Mouse (Mus musculus) embryonic facial prominence, embryonic 12.5 days (tissue): ENCODE measurements around the gene Tmem120b. TPM values are rescaled to one million over a fixed set of nuclear protein-coding genes. Genes with fewer than 3 reads are reported as not detected.

Experiments used
- ATAC-seq: fragments of 200-750 bp; cut with Nextera tagmentation; 2 replicates; pipeline ENCODE4 v1.8.0; 2017; ENCODE audit not compliant: insufficient number of reproducible peaks, insufficient read depth, low FRiP score, low TSS enrichment
- H3K27ac ChIP-seq: fragments of 300-500 bp; sonication (generic); 2 replicates; pipeline ENCODE4 v1.5.1; 2016; ENCODE audit warnings: mild to moderate bottlenecking
- H3K27me3 ChIP-seq: fragments of 300-500 bp; sonication (generic); 2 replicates; pipeline ENCODE4 v1.6.1; 2016; ENCODE audit warnings: mild to moderate bottlenecking, moderate library complexity
- H3K36me3 ChIP-seq: fragments of 300-500 bp; sonication (generic); 2 replicates; pipeline ENCODE4 v1.6.1; 2016; ENCODE audit warnings: mild to moderate bottlenecking
- H3K4me1 ChIP-seq: fragments of 300-500 bp; sonication (generic); 2 replicates; pipeline ENCODE4 v1.6.1; 2016
- H3K4me2 ChIP-seq: fragments of 300-500 bp; sonication (generic); replicated peaks from 2 replicates; pipeline ENCODE4 v1.6.1; 2016; ENCODE audit warnings: mild to moderate bottlenecking, moderate library complexity
- H3K4me3 ChIP-seq: fragments of 300-500 bp; sonication (generic); 2 replicates; pipeline ENCODE4 v1.5.1; 2016; ENCODE audit warnings: mild to moderate bottlenecking
- H3K9ac ChIP-seq: fragments of 300-500 bp; sonication (generic); 2 replicates; pipeline ENCODE4 v1.6.1; 2016; ENCODE audit warnings: mild to moderate bottlenecking, moderate library complexity
- H3K9me3 ChIP-seq: fragments of 300-500 bp; sonication (generic); 2 replicates; pipeline ENCODE4 v1.6.1; 2016; ENCODE audit warnings: mild to moderate bottlenecking, moderate library complexity
- WGBS: fragments of 180-500 bp; shearing (Covaris S2); methylation state at CpG from one replicate; pipeline ENCODE4 v1.1.7; 2016; 5-methylcytosine and 5-hydroxymethylcytosine counted together
- polyA plus RNA-seq: library from polyadenylated mRNA; unstranded; fragments of >200 nt; fragmentation: Nextera tagmentation; extraction: Ambion mirVana; gene quantifications from 2 replicates; pipeline ENCODE4 v1.2.1, GENCODE M21; 2016

Gene Tmem120b
- polyA plus RNA-seq, 1 experiment from 2014 or later = 14.8 TPM

DNA sequence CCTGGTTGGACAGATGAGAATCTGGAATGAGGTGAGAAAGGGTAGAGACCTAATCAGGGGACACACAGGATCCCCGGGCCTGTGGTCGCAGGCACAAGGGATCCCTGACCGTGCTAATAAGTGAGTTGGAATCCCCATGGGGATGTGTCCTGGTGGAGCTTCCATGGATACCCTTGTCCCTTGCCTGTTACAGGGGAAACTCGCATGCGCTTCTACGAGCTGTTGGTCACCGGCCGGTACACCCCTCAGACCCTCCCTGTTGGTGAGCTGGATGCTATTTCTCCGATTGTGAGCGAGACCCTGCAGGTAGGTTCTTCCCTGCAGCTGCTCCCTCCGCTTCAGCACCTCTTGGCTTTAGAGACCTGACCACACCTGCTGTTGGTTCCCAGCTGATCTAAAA is 78.1 kb downstream of the Tmem120b start:
- Histone ChIP-seq H3K27me3 (no peaks in the 10 kb centered on the region), H3K4me2 (no peak overlapping the region), H3K4me3 (no peak overlapping the region), H3K9me3 (no peaks in the 10 kb centered on the region), H3K4me1 (peaks cover 62% of the 10 kb centered on the region), H3K36me3 (peaks cover 46% of the 10 kb centered on the region), H3K27ac (no peak overlapping the region), H3K9ac (no peak overlapping the region)
- 81% methylated on average over 11 of the region's 11 CpGs for WGBS
- no peak for ATAC-seq

DNA sequence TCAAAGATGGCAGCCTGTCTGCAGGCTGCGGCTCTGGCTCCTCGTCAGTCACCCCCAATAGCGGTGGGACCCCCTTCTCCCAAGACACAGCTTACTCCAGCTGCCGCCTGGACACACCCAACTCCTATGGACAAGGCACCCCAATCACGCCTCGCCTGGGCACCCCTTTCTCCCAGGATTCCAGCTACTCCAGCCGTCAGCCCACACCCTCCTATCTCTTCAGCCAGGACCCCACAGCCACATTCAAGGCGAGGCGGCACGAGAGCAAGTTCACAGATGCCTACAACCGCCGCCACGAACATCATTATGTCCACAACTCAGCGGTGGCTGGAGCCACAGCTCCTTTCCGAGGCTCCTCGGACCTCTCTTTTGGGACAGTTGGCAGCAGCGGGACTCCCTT is 79.4 kb downstream of the Tmem120b start:
- Histone ChIP-seq H3K27me3 (no peaks in the 10 kb centered on the region), H3K9ac (no peak overlapping the region), H3K4me1 (peaks cover 62% of the 10 kb centered on the region), H3K4me2 (no peak overlapping the region), H3K9me3 (no peaks in the 10 kb centered on the region), H3K4me3 (no peak overlapping the region), H3K27ac (no peak overlapping the region), H3K36me3 (peaks cover 58% of the 10 kb centered on the region)
- WGBS = 83% methylated on average over 17 of the region's 17 CpGs
- ATAC-seq = no peak

DNA sequence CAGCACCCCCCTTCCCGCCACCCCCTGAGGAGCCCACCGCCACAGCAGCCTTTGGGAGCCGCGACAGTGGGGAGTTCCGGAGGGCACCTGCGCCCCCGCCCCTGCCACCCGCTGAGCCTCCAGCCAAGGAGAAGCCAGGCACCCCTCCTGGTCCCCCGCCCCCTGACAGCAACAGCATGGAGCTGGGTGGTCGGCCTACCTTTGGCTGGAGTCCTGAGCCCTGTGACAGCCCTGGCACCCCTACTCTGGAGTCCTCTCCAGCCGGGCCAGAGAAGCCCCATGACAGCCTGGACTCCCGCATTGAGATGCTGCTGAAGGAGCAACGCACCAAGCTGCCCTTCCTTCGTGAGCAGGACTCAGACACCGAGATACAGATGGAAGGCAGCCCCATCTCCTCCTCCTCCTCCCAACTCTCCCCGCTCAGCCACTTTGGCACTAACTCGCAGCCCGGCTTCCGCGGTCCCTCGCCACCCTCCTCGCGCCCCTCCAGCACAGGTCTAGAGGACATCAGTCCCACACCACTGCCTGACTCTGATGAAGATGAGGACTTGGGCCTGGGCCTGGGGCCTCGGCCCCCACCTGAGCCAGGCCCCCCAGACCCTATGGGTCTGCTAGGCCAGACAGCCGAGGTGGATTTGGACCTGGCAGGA is 80.0 kb downstream of the Tmem120b start:
- Histone ChIP-seq H3K4me1 (peaks cover 62% of the 10 kb centered on the region), H3K4me3 (no peak overlapping the region), H3K9ac (no peak overlapping the region), H3K27ac (no peak overlapping the region), H3K9me3 (no peaks in the 10 kb centered on the region), H3K4me2 (no peak overlapping the region), H3K27me3 (no peaks in the 10 kb centered on the region), H3K36me3 (peaks cover 65% of the 10 kb centered on the region)
- ATAC-seq = no peak
- 87% methylated on average over 25 of the region's 25 CpGs for WGBS

DNA sequence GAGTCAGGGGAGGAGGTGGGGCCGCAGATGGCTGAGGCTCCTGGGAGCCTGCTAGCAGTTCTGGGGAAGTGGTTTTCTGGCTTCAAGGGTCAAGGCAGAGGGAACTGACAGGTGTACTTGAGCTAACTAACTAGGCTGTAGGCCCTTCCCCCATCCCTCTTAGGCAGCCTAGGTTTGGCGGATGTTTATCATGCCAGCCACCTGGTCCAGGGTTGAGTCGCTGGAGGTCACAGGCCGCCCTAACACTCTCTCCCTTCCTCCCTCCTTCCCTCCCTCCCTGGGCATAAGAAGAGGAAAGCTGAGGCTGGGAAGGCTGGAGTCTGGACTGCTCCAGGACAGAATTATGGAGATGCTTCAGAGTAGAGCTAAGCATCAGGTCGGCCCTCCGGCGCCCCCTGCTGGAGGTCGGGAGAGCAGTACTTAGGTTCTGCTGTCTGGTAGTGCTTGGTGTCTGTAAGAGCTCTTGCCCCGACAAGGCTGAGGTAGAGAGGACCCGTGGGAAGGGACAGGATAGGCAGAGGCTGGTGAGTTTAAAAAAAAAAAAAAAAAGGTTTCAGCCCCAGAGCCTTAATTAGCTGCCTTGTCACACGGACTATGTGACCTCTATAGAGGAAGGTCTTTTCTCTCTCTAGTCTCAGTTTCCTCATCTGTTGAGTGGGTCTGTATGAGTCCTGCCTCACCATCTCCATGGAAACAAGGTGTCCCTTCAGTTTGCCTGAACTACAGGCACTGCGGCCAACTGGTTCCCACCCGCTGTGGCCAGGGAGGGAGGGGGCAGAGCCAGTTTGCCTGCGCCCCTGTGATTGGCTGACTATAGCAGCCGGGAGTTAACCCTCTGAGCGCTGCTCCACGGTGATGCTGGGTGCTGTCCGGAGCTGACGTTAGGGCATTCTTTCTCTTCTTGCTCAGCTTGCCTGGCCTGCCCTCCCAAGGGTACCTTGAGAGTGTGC is 81.5 kb downstream of the Tmem120b start:
- no peaks in the 10 kb centered on the region for H3K9me3 ChIP-seq
- H3K9ac ChIP-seq = peak overlapping the region; percentile 24; the same call in 1 of the 2 replicates
- 6% methylated on average over 19 of the region's 19 CpGs for WGBS
- peak overlapping the region; percentile 53 for H3K4me2 ChIP-seq
- H3K4me1 ChIP-seq = peaks cover 50% of the 10 kb centered on the region
- H3K27ac ChIP-seq = 0 out of 2 replicates have a peak overlapping the region, but pooled peaks have one; percentile 37
- peak overlapping the region; percentile 30 for H3K4me3 ChIP-seq
- H3K36me3 ChIP-seq = peaks cover 72% of the 10 kb centered on the region
- no peaks in the 10 kb centered on the region for H3K27me3 ChIP-seq
- ATAC-seq = peak; percentile 82

DNA sequence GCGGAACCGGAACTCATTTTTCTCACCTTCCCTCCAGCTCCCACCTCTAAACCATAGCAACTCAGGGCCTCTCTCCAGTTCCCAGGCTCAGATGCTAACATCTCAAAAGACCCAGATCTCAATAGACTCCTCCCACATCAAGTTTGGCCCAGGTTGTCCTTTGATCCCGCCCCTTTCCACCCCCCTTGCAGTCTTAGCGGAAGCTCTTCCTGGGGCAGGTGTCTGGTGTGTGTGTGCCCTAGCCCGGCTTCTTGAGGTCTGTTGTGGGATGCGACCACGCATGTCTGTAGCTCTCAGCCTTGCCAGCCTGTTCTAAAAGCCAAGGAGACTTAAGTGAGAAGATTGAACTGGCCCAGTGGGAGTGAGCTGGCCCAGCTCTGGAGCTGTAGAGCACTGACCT is 82.4 kb downstream of the Tmem120b start:
- H3K36me3 ChIP-seq = peaks cover 77% of the 10 kb centered on the region

DNA sequence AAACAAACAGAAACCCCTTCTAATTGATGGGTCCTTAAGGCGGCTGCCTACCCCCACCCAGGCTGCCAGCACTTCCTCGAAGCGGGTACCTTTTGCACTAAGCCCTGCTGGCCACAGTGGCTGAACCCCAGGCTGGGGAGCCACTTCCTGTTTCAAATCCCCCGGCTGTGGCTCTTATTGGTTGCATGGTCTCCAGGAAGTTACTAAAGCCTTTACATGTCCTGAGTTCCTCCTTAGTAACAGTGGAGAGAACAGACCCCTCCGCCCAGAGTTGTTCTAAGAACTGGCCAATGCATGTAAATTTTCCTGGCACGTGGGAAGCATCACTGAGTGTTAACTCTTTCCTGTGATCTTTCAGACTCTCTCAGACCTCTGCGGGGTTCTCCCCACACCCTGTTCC is 82.9 kb downstream of the Tmem120b start:
- peak overlapping the region; percentile 30 for H3K4me3 ChIP-seq
- 35% methylated on average over 7 of the region's 7 CpGs for WGBS
- H3K4me1 ChIP-seq = peaks cover 37% of the 10 kb centered on the region
- H3K27me3 ChIP-seq = no peaks in the 10 kb centered on the region
- peak overlapping the region; percentile 53 for H3K4me2 ChIP-seq
- ATAC-seq = no peak
- 0 out of 2 replicates have a peak overlapping the region, but pooled peaks have one; percentile 7 for H3K9ac ChIP-seq
- H3K36me3 ChIP-seq = peaks cover 77% of the 10 kb centered on the region
- no peaks in the 10 kb centered on the region for H3K9me3 ChIP-seq
- H3K27ac ChIP-seq = no peak overlapping the region

More for the DNA sequence above, 82.4 kb downstream of the Tmem120b start:
- no peaks in the 10 kb centered on the region for H3K9me3 ChIP-seq
- WGBS = 37% methylated on average over 7 of the region's 7 CpGs
- peak overlapping the region; percentile 30 for H3K4me3 ChIP-seq
- 0 out of 2 replicates have a peak overlapping the region, but pooled peaks have one; percentile 7 for H3K9ac ChIP-seq
- peak overlapping the region; percentile 53 for H3K4me2 ChIP-seq
- H3K4me1 ChIP-seq = peaks cover 41% of the 10 kb centered on the region
- no peaks in the 10 kb centered on the region for H3K27me3 ChIP-seq
- no peak overlapping the region for H3K27ac ChIP-seq
- ATAC-seq = no peak

DNA sequence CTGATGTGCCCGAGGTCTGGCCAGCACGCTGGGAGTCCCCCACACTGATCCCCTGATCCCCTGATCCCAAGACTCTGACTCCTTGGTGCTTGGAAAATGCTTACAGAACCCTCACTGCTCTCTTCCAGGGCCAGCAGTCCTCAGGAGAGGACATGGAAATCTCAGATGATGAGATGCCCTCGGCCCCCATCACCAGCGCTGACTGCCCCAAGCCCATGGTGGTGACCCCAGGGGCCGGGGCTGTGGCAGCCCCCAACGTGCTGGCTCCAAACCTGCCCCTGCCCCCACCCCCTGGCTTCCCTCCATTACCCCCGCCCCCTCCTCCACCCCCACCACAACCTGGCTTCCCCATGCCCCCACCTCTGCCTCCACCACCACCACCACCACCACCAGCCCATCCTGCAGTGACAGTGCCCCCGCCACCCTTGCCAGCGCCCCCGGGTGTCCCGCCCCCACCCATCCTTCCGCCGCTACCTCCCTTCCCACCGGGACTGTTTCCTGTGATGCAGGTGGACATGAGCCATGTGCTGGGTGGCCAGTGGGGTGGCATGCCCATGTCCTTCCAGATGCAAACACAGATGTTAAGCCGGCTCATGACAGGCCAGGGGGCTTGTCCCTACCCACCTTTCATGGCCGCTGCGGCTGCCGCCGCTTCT is 83.6 kb downstream of the Tmem120b start:
- Histone ChIP-seq H3K4me2 (no peak overlapping the region), H3K4me1 (peaks cover 32% of the 10 kb centered on the region), H3K27me3 (no peaks in the 10 kb centered on the region), H3K36me3 (peaks cover 73% of the 10 kb centered on the region), H3K9ac (no peak overlapping the region), H3K4me3 (no peak overlapping the region), H3K9me3 (no peaks in the 10 kb centered on the region), H3K27ac (no peak overlapping the region)
- 92% methylated on average over 18 of the region's 19 CpGs for WGBS
- ATAC-seq = no peak

DNA sequence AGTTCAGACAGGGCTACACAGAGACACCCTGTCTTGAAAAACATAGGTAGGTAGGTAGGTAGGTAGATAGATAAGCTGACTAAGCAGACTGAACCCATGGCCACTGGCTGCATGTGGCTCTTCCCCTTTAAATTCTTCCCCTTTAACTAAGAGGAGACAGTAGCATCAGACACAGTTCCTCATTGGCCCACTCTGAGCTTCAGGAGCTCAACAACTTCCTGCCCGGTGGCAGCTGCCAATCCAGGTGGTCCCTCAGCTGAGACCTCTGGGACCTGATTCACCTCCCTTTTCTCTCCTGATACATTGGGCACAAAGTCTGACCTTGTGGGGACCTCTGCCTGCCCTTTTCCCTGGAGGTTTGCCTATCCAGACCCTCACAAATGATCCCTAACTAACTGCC is 84.7 kb downstream of the Tmem120b start:
- Histone ChIP-seq H3K4me1 (peaks cover 32% of the 10 kb centered on the region), H3K9ac (no peak overlapping the region), H3K27ac (no peak overlapping the region), H3K36me3 (peaks cover 73% of the 10 kb centered on the region), H3K27me3 (no peaks in the 10 kb centered on the region), H3K9me3 (no peaks in the 10 kb centered on the region), H3K4me3 (no peak overlapping the region), H3K4me2 (no peak overlapping the region)
- no peak for ATAC-seq
- WGBS = 62% methylated on average over 1 of the region's 1 CpGs

DNA sequence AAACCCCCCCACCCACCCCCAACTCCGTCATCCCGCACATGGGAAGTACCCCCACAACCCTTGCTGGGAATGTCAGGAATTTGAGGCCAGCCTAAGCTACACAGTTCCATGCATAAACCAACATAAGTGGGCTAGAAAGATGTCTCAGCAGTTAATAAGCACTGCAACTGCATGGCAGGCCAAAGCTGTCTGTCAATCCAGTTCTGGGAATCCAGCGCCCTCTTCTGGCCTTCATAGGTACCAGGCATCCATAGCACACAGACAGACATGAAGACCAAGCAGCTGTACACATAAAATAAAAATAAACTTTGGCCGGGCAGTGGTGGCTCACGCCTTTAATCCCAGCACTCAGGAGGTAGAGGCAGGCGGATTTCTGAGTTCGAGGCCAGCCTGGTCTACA is 87.2 kb downstream of the Tmem120b start:
- H3K27ac ChIP-seq = no peak overlapping the region
- no peak for ATAC-seq
- no peak overlapping the region for H3K4me3 ChIP-seq
- H3K4me1 ChIP-seq = peaks cover 9% of the 10 kb centered on the region
- no peaks in the 10 kb centered on the region for H3K27me3 ChIP-seq
- peaks cover 83% of the 10 kb centered on the region for H3K36me3 ChIP-seq
- no peaks in the 10 kb centered on the region for H3K9me3 ChIP-seq
- H3K9ac ChIP-seq = no peak overlapping the region
- WGBS = 56% methylated on average over 7 of the region's 7 CpGs
- no peak overlapping the region for H3K4me2 ChIP-seq

DNA sequence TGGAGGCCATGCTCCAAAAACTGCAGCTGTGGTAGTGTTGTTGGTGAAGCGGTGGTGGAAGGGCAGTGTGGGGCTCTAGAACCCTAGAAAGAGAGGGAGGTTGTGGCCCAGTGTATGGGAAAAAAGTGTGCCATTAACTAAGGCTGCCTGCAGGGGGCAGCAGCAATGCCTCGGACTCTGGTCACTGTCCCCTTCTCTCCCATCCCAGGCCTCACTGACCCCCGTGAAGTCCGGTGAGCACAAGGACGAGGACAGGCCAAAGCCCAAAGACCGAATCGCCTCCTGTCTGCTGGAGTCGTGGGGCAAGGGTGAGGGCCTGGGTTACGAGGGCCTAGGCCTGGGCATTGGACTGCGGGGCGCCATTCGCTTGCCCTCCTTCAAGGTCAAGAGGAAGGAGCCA is 88.5 kb downstream of the Tmem120b start:
- Histone ChIP-seq H3K36me3 (peaks cover 86% of the 10 kb centered on the region), H3K9me3 (no peaks in the 10 kb centered on the region), H3K4me2 (no peak overlapping the region), H3K27ac (no peak overlapping the region), H3K4me1 (no peaks in the 10 kb centered on the region), H3K9ac (no peak overlapping the region), H3K4me3 (no peak overlapping the region), H3K27me3 (no peaks in the 10 kb centered on the region)
- ATAC-seq = no peak
- WGBS = 91% methylated on average over 12 of the region's 12 CpGs

DNA sequence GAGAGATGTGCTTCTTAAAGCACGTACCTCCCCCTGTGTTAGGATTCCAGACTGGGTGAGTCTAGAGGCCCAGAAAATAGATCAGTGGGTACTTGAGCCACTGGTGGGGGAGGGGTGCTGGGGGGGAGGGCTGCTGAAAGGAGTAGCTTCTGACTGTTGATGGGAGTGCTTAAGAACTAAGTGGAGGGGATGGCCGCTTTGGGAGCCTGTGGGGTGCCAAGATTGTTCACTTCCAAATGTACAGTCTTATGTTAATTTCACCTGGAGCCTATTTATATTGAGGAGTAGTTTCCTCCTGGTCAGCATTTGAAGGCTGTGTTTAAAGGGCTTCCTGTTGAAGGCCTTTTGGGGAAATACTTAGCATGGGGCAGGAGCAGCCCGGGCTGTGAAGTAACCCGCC is 89.8 kb downstream of the Tmem120b start:
- Histone ChIP-seq H3K4me3 (no peak overlapping the region), H3K27ac (no peak overlapping the region), H3K4me1 (no peaks in the 10 kb centered on the region), H3K27me3 (no peaks in the 10 kb centered on the region), H3K4me2 (no peak overlapping the region), H3K36me3 (peaks cover 85% of the 10 kb centered on the region), H3K9me3 (no peaks in the 10 kb centered on the region), H3K9ac (no peak overlapping the region)
- 86% methylated on average over 4 of the region's 4 CpGs for WGBS
- no peak for ATAC-seq
